Mouse (Mus musculus) frontal cortex, adult (tissue): ENCODE measurements around the gene Mvp.

Experiments used
- ATAC-seq: cut with Nextera tagmentation; 2 replicates; pipeline ENCODE4 v1.9.2; 2017; ENCODE audit warnings: mild to moderate bottlenecking, moderate library complexity, mixed read lengths; ENCODE audit not compliant: low TSS enrichment

Mvp gene

DNA sequence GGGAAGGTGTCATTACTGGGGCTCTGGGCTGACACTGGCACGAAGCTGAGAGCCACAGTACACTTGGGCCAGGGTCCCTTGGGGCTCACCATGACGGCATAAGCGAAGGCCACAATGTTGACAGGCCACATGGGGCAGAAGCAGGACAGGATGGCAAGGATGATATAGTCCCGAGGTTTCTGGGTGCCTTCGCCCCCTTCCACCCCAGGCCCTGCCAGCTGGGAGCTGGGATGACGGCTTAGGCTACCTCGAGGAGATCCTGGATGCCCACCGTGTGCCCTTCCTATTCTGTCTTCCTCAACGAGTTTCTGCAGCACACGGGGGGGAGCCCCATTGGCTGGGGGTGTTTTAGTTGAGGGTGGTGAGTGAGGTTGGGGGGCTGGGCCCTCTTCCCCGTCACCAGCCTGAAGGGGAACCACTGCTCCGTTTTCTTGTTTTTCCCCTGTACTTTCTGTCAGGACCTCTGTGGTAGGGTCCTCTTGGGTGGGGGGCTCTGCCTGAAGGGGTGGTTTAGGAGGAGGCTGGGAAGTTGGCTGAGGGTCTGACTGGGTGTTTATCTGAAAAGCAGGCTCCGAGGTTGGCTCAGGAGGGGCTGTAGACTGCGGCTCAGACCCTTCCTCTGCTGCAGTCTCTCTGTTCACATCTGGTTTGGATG, 5.0 kb upstream of the Mvp start:
- ATAC-seq, result no peak

DNA sequence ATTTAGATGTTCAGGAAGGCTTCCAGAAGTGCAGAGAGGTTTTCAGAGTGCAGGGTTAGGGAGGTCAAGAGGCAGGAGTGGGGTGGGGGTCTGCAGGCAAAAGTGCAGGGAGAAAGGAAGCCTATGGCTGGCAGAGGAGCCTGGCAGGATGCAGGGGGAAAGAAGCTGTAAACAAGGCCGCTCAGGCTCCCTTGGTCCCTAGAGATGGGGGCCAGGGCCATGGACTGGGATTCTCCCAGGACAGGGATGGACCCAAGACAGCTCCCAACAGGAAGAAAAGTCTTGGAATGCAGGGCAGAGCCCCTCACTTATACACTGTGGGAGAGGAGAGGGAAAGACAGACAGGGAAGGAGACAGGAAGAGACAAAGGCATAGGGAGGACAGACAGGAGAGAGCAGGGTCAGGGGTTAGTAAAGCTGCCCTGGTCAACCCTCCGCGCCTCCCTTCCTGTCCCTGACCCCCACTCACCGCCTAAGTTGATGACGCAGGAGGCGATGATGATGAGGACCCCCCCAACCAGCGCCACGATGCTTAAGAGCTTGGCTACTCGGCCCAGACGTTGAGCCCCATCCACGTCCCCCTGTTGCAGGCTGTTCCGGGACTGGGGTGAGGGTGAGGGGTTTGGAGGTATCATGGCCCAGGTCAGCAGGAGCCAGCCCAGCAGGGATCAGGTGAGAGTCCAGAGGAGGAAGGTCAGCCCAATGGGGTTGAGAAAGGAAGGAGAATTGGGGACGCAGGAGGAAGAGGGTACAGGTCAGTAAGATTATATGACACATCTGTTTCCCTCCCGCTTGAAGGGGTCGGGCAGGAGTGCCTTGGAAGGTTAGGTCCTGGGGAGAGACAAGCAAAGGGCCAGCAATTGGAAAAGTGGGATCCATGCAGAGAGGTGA, 4.2 kb upstream of the Mvp start:
- no peak for ATAC-seq

DNA sequence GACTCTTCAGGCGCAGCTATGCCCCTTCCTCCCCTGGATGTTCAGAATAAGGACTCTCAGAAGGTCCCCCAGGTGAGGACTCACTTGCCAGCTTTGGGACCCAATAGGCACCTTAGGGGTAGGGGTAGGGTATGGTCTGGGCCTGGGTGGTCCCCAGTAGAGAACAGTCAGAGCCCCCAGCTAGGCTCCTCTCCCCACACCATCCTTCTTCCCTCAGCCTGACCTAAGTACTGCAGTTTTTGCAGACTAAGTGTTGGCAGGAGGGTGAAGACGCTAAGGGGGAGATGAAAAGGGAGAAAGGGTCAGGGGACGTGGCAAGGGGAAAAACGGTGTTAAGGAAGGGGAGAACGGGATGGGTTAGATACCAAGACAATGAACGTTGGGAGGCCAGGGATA, 3.5 kb upstream of the Mvp start:
- ATAC-seq, result no peak

DNA sequence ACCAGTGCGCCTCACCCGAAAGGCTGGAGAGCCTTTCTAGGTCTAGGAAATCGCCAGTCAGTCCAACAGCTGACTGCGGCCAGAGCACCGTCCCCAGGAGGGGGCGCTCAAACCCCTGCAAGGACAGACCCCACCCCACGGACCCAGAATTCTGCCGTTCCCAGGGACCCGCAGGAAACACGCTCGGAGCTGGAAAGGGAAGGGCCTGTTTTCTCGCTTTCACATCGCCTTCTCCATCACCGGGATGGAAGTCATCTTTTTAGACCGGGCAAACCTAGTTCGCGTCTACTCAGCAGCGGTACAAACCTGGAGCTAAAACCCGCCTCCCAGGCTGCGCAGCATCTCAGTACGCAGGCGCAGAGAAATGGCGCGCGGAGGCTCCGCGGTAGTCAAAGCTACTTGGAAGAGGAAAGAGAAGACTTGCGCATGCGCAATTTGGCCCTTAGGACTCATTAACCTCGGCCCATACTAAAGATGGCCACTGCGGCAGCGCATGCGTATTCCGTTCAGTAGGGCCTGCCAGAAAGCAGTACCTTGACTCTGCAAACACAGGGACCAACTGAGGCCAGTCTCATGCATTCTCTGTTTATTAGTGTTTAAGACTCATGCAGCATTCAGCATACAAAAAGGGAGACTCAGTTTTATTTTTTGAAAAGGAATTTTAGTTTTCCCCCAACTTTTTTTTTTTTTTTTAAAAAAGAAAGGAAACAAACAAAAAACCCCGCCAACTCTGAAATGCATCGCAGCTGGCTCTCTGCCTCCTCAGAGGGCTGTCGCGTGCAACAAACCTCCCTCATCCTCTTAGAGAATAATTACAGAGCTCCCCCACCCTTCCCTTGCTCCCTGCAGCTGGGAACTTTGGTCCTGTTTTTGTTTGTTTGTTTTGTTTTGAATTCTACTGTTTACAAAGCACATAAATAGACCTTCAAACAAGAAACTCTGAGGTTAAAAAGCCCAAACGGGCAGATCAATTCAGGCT, 2.8 kb upstream of the Mvp start, which contains the start of gene Pagr1a:
Pagr1a (minus strand) TSS at position 382 of the 979 bp plus-strand sequence.
- ATAC-seq, result peak; percentile 56

DNA sequence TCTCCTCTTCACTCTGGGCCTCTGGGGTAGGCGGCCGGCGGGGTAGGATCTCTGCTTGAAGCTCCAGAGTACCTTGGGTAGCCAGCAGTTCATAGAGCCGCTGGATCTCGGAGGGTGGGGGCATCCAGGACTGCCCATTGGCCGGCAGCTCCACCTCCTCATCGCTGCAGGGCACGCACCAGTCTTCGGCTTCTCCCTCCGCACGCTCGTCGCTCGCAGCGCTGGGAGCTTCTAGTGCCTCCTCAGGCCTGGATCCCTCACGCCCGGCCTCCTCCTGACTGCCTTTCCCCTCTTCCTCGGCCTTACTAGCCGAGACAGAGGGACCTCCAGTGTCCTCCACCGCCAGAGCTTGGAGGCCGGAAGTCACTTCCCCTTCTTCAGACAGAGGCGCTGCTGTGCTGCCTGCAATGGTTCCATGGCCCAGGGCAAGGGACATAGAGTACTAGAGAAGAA, 2.1 kb upstream of the Mvp start:
- peak; percentile 24 for ATAC-seq

DNA sequence TGATC, 1.9 kb upstream of the Mvp start, which contains the start of gene Pagr1b:
Pagr1b (minus strand) TSS at position 4 of the 5 bp plus-strand sequence.
- ATAC-seq, result no peak

DNA sequence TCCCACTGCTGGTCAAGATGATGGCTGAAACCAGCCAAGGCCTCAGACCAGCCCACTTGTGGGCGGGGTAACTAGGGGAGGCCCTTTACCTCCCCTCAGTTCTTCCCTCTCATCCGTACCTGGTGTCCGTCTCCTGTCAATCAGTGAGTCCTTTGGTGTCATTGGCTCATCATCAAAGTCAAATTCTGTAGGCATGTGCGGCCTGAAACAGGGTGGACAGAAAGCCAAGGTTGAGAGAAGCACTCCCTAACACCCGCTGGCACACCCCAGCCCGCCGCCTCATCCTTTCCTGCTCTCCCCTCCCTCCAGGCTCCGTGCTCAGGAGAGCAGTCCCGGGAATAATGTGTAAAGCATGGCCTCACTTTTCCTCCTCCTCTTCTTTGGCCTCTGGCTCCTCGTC, 1.7 kb upstream of the Mvp start:
- ATAC-seq, result no peak

DNA sequence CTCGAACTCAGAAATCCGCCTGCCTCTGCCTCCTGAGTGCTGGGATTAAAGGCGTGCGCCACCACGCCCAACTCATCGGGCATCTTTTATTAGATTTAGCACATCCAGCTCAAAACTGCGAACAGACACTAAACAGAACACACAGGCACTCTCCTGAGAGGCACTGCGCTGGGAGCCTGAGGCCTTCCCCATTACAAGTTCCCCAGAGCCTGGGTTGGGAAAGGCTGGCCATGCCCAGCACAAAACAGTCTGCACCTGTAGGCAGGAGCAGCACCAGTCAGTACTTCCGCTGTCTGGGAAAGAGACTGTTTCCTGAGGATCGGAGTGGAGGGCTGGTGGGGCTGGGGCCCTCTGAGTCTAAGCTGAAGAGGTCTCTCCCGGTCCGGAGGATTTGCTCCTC, 572 bp upstream of the Mvp start:
- no peak for ATAC-seq

DNA sequence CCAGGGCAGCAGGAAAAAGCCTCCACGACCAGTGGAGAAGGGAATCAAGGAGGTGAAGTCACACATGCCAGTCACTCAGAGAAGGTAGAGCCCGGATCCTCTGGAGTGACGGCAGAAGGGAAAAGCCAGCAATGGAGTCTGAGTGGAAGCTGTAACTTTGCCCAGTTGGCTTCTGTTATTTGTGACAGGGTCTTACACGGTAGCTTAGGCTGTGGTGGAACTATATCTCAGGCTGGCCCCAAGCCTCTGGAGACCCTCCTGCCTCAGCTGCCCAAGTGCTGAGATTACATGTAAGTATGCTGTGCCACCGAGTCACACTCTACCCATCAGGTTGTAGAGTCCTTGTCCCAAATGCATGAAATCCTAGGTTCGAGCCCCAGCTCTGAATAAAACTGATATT, 1.0 kb downstream of the Mvp start:
- no peak for ATAC-seq

DNA sequence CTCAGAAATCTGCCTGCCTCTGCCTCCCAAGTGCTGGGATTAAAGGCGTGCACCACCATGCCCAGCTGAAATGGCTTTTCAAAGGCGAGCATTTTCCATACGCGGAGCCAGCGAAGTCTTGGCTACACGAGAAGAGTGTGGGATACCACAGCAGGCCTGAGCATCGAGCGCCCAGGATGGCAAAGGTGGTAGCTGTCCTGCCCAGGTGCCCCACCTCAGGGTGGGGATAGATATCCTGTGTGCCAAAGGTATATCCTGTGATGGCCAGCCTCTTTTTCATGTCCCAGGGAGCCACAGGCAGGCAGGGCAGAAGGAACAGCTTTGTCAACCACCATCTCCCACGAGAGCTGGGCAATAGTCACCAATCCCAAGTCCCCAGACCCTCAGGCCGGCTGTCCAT, 1.6 kb downstream of the Mvp start:
- ATAC-seq, result no peak

DNA sequence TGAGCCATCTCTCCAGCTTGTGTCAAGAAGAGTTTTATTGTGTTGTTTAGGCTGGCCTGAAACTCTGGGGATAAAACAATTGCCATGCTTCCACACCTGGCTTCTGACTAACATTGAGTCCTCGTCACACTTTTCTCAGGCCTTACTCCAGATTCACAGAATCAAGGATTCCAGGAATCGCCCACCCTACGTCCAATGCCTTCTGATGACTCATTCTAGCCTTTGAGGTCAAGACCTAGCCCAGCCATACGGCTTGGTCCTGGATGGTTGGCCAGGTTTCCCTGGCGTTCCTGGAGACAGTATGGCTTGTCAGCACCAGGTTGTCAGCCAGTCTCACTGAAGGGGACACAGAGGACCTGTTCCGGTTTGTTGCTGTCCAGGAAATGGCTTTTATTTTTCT, 2.0 kb downstream of the Mvp start:
- no peak for ATAC-seq

DNA sequence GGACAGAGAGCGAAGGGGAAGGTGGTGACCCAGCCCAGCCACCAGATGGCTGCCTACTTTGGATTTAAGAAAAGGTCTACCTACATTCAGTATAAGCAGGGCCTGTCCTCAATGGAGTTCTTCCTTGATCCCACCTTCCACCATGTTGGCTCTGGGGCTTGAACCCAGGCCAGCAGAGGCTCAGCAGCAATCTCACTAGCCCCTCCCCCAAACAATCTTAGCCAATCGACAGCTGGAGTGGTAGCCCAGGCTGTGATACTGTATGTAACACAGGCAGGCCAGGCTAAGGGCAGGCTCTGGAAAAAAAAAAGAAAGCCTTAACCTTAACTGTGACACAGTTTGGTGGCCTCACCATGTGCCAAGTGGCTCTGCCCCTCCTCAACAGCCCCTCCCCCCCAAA, 2.7 kb downstream of the Mvp start:
- ATAC-seq, result no peak

DNA sequence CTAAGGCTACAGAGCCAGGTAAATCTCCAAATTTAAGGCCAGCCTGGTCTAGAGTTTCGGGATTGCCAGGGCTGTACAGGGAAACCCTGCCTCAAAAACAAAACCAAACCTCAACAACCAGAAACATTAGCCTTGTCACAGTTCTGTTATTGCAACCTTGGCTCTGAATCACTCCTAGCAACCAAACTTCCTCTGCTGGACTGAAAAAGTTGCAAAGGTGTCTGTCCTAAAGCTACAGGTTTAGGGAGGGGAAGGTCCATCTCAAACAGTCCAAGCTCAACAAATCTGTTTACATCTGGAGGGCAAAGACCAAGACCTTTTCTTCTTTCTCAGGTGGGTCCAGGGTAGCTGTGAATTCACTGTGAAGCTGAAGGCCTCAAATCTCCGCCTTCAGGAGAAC, 3.4 kb downstream of the Mvp start:
- ATAC-seq, result no peak

DNA sequence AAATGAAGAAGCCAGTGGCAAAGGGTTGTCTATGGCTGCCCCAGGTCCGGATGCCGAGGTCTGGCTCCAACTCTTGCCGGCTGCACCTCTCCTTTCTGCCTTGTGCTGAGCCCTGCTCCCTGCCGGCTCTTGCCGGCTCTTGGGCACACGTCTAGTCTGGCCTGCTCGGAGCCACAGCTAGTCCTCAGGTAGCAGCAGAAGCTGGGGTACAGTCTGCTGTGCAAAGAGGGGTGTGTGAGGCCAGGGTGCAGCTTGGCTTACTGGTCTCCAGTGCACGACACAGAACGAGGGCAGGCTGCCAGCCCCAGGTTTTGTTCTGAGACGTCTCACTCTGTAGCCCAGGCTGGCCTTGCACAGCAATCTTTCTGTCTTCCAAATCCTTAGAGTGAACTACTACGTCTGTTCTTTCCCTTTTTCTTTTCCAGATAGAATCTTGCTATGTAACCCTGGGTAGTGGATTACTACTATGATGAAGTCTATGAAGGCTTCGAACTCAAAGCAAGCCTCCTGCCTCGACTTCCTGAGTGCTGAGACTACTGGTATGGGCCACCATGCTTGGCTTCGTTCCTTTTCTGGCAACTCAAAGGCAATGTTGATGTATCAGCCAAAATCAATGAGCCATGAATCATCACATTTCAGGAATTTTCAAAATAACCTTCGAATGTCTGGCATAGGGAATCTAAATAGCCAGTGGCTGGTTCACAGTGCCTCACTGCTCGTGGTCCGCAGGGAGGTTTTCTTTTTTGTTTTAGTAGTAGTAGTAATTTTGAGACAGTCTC, 4.9 kb downstream of the Mvp start:
- no peak for ATAC-seq

DNA sequence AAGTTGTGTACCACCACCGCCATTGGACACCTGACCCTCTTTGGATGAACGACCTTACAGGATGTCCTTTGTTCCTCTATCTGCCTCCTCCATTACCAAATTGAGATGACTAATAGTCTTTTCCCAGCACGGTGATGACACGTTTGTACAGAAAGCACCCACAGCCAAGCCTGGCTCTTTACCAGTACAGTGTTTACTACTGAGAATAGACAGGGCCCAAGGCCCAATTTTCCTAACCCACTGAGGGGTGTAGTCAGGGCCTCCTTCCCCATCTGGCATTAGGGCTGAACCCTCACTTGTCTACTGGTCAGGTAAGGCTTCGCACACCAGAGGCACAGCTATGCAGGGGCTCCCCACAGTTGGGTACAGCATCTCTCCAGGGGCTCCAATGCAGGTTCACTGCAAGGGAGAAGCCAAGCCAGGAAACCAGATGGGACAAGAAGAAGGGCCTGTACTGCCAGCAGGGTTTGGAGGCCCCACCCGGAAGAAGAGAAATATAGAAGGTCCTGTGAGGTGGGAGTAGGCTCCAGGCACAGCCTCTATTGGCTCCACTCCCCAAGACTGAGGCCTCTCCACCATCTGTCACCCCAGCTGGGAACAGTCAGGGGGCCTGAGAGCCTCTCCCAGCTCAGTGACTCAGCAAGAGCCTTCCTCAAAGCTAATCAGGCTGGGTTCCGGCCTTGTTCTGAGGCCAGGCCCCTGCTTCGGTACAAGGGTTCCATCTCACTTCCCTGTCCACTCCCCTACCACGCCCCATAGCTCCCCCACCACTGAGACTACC, 6.0 kb downstream of the Mvp start:
- peak; percentile 82 for ATAC-seq

DNA sequence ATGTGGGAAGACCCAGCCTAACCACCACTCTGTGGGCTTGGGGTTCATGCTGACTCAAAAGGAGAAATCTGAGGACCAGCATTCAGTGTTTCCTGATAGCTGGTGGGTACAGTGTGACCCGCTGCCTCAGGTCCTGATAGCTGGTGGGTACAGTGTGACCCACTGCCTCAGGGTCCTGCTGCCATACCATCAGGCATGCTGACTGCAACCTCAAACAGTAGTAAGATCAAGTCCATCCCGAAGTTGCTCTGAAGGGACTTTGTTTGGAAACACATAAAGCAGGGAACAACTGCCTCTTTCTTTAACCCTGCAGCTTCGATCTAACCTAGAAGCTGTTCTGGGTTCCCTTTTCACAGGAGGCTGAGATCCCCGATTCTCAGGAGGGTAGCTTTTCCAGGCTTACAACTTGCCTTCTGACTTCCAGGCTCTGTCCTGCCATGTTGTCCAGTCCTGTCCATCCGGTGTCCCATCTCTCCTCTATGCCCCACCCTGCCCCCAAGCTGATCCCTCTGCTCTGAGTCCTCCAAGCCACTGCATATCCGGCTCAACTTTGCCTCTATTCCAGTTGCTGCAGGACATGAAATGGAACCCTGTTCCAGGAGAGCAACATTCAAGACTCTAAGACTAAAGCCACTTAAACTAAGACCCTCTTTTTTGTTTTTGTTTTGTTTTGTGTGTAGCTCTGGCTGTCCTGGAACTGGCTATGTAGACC, 7.0 kb downstream of the Mvp start:
- no peak for ATAC-seq

DNA sequence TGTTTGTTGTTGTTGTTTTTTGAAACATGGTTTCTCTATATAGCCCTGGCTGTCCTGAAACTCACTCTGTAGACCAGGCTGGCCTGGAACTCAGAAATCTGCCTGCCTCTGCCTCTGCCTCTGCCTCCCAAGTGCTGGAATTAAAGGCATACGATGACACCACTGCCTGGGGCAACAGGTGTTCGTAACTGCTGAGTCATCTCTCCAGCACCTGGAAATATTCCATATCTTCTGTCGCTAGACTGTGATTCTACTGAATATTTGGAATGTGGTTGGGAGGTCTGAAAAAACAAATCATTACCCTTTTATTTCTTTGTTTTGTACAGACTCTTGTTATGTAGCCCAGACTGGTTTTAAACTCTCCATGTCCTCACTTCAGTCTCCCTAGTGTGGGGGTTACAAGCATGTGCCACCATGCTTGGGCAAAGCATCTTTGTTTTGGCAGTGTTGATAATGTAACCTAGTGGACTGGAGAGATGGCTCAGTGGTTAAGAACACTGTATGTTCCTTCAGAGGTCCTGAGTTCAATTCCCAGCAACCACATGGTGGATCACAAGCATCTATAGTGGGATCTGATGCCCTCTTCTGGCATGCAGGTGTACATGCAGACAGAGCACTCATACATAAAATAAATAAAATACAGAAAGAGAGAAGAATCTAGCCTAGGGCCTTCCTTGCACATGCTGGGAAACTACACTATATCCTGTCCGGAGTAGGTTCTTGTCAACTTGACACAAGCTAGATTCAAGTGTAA, 10.1 kb downstream of the Mvp start:
- ATAC-seq, result no peak

DNA sequence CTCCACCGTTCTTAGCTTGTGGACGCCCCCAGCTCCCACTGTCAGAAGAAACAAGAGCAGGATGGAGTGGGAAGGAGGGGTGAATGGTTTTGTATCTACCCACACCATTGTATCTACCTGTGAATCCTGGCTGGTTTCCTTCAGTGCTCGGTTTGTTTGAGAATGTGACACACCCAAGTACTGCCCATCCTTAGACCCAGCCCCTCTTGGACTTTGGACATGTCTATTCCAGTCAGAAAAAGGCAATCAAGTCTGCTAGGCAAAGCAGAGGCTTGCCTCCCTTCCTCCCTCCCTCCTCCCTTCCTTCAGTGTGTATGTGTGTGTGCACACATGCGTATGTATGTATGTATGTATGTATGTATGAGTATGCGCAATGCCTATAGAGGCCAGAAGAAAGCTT, 10.8 kb downstream of the Mvp start:
- ATAC-seq, result no peak

DNA sequence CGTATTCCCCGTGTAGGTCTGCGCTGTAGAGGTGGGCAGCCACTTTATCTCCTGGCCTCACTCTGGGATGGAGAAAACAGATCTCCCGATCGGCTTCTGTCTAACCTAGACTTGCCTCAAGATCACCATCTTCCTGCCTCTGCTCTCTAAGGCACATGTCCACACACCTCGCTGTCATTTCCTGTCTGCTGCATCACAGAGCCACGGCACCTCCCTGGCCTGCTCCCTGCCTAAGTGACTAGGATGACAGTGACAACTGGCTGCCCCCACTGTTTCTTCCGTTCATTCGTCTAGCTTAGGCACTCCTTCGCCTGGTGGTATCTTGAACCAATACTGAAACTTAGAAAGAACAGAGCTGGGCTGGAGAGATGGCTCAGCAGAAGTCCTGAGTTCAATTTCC, 14.9 kb downstream of the Mvp start:
- no peak for ATAC-seq

DNA sequence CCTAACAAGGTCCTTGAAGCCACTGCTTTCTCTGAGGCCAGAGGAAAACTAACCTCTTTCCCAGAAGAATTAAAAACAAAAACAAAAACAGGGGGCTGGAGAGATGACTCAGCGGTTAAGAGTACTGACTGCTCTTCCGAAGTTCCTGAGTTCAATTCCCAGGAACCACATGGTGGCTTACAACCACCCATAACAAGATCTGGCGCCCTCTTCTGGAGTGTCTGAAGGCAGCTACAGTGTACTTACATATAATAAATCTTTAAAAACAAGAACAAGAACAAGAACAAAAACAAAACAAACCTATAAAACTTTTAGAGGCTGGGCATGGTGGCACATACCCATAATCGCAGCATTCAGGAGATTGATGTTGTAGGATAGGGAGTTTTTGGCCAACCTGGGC, 18.0 kb downstream of the Mvp start:
- ATAC-seq, result no peak
